Mouse (Mus musculus): ENCODE measurements around the gene 6820408C15Rik.
"Not testable (repeated sequence)": the region's sequence is repeated elsewhere in the genome, so short reads cannot be mapped to it uniquely, and the experiment has no call there.

The 6820408C15Rik gene

DNA sequence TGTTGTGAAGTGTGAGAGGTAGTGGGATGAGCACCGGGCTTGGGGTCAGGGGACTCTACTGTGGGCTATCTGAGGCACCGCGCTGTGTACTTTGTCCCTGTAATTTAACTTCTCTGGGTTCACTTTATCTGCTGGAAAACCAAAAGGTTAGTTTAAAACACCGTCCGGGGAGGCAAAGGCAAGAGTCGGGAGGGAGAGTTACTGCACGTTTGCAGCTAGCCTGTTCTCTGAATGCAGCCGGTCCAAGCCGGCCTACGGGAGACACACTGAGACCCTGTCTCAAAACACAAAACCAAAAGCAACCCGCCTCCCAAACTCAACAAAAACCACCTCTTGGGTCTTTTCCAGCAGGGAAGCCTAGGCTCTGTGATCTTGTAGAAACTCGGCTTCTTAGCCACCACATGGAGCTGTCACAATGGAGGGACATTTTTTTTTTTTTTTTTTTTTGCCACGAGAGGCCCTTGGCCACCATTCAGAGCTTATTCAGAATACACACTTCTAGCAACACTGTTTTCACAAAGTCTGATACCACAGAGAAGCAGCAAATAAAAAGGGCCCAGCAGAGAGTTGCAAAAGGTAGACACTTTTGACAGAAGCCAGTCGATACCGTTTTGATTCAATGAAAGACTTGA is 2.7 kb upstream of the 6820408C15Rik start:
- DNase-seq: peak in 1 of 2 experiments; percentile 27

DNA sequence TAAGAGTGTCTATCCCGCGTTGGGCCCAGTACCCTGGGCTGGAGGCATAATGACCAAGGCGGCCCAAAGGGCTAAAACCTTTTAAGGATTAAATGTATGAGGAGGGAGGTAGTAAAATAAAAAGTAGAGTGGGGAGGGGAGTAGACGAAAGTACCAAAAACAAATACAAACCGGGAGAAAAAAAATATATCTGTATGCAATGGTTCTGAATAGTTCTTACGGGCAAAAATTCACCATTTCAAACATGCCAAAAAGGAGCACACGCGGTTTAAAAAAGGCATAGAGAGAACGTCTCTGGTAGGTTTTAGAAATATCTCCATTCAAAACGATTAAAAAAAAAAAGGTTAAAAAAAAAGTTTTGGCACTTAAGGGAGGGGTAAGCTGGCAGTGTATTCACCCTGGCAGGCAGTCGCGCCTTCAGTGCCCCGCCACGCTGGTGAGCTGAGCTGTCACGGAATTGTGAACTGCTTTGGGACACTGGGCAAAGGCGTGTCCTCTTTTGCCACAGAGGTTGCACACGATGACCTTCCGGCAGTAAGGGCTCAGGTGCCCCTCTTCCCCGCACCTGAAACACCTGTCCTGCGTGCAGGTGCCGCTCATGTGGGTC is 2.1 kb upstream of the 6820408C15Rik start:
- DNase-seq: peak in 1 of 2 experiments; percentile 53

DNA sequence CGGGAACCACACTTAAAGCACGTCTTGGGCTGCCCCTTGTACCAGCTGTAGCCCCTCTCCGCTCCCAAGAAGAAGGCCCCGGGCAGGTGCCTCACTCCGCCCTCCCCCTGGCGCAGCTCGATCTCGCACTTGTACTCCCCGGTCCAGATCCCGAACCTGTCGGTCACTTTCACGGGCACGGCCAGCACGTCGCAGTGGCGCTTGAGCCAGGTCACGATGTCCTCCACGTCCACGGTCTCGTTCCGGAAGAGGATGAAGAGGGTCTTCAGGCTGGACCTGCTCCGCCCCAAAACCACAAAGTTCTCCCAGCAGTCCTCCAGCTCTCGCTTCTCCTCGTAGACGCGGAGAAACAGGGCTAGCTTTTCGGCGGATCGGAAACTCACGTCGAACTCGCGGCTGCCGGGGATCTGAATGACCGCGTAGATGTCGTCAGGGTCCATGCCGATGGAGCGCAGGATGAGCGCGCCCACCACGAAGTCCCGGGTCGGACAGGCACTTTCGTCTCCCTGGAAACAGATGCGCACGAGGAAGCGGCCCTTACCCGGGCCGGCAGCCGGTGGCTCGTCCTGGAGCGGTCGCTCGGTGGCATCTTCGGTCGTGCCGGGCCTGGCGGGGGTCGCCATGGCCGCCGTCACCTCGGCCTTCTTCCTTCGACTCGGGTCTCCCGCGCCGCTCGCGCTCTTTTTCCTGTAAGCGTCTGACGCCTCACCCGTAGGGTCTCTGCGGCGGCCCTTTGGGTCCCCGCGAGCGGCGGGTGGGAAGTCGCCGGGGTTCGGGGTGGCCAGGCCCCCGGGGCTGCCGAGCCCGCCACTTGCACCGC is 1.4 kb upstream of the 6820408C15Rik start:
- DNase-seq: peak; percentile 63 to 66

DNA sequence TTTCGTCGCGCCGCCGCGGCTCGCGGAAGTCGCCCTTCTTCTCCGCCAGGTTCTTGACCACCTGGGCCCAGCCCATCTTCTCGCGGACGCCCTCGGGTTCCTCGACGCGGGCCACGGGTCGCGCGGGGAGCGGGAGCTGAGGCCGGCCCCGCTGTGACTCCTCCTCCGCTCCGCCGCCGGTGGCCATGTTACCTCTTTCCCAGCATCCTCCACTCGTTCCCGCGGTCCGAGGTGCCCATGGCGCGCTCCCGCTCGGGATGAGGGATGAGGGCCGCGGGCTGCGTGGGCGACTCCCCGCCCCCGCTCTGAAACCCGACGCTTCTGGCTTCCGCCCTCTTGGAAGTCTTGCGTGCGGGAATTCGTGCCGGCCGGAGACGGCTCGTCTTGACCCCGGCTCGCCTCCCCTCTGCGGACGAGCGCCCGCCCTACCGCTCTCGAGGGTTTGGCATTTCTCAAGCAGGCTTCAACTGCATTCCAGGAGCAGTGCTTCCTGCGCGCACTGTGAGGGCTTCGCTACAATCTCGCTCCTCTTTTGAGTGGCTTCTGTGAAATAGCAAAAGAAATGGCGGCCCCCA is 709 bp upstream of the 6820408C15Rik start, which contains the start of gene Zcchc3:
TSS of gene Zcchc3 (minus strand) at position 437 of the 575 bp plus-strand sequence.
- DNase-seq: peak; percentile 94

DNA sequence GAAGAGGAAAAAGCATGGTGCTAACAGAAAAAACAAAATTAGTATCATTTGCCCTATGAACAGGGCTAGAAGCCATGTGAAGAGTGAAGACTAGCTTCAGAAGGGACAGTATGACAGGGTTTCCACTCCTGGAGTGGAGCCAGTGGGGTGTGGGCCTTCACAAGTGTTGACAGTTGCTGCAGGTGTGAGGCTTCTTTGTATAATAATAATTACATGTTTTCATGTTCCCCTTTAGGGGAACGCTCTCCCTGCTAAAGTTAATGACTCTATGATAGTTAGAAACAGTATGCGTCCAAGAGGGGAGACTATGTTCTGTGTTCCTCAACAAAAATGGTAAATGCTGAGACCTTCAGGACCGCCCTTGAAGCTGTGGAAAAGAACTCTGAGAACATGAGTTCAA is 399 bp downstream of the 6820408C15Rik start:
- DNase-seq: no peak

DNA sequence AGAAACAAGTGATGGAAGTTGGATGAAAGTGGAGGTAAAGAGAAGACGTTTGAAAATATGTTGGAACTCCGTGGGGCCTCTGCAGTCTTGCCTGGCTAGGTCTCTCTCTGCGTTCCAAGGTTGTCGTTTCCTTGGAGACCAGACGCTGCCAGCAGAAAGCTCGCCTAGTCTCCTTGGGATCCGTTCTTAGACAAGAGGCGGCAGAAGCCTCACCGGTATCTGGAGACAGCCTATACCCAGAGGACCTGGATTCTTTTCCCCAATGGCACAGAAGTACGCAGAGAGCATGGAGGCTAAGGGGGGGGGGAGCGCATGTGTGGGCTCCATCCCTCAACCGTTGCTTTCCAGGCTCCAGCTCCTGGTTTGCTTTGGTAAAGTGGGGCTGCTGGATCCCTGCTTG is 12.1 kb downstream of the 6820408C15Rik start:
- DNase-seq: no peak

DNA sequence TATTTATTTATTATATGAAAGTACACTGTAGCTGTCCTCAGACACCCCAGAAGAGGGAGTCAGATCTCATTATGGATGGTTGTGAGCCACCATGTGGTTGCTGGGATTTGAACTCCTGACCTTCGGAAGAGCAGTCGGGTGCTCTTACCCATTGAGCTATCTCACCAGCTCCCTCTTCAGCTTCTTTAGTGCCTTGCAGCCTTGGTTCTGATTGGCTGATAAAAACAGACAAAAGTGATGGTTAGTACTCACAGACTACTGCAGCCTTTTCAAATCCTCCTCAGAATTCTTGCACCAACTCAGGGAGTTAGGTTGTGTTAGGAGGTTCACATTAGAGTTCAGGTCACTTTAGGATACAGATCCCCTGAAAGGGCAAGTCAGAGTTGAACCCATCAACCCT is 13.1 kb downstream of the 6820408C15Rik start:
- not testable (repeated sequence) for DNase-seq

DNA sequence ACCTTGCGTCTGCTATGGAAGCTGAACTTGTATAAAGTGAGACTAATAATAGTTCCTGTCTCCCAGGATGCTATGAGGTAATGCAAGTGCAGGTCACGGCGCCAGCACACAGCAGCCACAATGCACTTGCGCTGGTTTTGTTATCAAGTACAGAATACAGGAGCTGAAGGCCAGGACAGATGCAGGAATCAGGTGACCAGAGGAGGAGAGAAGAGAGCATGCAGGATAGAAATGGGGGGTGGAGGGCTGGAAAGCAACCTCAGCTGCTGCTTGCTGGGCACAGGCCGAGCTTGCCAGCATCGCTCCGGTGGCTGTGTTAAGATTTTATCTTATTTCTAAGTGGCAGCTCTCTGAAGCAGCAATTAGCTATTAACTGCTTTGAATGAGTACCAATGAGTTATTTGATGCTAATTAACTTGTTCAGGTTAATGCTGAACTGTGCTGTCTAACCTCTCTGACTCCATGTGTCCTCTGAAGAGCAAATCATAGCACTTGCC is 21.1 kb downstream of the 6820408C15Rik start:
- no peak for DNase-seq

DNA sequence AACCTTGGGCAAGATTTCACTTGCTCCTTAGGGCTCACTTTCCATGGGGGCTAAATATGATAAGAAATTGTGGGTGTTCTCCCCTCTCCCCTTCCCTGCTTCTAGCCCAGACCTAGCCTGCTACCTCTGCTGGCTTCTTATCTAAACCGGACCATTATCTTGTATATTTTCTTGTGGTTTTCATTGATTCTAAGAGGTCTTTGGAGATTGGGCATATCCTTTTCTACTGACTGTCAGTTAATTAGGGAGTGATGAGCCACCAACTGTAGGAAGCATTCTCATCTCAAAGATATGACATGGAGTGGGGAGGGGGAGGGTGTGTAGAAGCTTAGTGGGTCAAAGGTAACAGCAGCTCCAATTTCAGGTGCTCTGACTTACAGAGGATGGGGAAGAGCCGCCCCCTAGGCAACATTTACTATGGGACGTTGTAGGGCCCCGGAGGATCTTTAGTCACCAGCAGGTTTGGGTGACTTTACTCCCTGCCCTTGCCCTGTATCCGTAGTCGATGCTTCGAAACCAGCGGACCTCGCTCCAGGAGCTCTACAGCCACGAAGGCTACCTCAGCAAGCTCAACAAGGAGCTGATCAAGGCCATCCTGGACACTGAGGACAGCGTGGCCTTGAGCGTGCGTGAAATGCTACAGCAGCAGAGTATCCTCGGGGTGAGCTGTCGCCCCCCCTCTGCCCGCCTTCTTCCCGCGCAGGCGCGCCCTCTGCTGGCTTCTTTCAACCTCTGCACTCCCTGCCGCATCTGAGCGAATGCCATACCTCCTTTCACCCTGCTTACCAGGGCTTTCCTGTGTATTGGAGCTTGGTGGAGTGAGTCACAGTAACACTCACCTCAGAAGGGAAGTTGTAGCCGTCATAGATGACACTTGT is 21.8 kb downstream of the 6820408C15Rik start:
- peak; percentile 92 to 94 for DNase-seq

DNA sequence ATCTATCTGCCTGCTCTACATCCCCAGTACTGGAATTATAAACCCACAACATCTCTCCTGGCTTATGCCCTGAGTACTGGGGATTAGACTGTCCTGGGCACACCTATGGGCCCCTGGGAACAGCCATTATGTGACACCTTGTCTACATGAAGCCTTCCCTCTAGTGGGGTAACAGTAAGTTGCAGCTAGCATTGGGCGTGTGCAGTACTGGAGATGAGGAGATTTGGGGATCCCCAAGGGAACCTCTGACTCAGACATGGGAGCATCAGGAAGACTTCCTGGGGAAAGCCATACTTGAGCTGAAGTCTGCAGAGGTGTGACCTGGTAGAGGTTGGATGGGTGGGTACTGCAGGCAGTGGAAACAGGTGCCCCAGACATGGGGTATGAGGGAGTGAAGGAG is 23.6 kb downstream of the 6820408C15Rik start:
- no peak for DNase-seq

DNA sequence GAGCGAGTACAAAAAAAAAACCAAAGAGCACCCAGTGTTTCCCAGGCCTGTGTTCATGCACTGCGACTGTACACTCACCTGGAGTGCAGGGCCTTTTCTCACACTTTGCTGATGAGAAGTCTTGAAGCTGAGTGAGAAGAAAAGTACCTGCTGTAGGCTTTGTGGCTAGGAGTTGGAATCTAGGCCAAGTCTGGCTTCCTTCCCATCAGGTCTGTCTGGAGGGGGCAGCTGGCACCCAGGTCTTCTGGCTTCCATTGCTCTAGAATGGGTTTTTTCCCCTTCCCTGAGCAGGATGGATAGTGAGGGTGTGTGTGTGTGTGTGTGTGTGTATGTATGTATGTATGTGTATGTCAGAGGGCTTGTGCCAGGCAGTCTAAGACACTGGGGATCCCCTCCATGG is 24.4 kb downstream of the 6820408C15Rik start:
- DNase-seq: peak in 1 of 2 experiments; percentile 30

DNA sequence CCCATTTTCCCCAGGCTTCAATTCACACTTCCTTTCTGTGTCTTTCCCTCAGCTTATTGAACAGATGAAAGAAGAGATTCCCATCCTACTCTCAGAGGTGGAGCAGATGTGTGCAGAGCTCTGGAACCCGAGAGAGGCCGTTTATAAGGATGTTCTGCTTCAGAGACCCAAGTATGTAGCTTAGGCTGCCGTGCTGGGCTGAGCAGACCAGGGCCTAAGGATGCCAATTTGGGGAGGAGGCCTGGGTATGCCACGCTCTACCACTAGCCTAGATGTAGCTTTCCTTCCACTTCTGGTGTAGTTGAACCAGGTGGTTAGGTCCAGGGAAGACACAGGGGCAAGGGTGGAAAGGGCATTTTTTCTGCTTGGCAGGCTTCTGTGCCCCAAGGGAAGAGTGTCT is 26.9 kb downstream of the 6820408C15Rik start:
- no peak for DNase-seq

DNA sequence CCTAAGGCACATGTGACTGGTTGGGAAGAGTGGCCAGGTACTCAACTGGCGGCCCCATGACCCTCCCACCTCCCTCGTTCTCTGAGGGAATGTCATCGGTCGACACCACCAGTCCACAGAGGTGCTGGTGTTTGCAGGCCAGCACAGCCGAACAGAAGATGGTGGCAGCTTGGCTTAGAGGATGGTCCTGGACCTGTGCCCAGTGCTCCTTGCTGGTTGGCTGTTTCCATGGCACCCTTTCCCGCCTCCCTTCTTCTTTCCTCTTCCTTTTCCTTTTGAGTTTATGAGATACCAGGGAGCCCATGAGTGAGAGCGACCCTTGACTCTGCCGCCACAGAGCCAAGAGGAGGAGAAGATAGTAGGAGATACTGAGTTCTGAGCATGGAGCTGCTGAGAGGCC is 27.9 kb downstream of the 6820408C15Rik start:
- DNase-seq: peak; percentile 53 to 73

DNA sequence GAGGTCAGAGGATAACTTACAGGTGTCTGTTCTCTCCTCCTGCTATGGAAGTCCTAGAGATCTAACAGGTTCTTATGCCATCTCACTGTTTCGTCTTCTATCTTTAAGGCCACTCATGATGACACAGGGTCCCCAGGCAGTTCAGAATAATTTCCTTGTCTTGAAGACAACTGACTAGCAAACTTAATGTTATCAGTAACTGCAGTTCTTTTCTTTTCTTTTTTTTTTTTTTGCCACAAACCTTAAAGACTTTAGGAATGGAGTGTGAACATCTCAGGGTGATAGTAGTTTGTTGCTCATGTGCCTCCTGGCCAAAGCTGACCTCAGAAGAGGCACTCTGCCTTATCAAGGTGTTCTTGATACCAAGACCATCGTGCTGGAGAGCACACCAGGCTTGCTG is 31.3 kb downstream of the 6820408C15Rik start:
- DNase-seq: no peak

DNA sequence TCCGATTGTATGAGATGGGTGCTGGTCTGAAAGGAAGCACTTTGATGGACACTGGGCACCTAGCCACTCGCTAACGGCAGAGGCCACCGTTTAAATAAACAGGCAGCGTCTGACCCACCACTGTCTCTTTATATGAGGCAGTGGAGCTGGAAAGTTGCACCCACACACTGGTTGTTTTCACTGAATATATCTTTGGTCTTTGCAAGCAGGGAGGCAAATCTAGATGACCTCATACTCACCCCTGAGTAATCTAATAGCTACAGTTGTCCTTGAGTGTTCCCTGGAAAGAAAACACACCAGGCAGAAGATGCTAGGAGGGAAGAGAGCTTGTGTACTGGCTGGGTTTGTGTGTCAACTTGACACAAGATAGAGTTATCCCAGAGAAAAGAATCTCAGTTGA is 32.1 kb downstream of the 6820408C15Rik start:
- DNase-seq: no peak

DNA sequence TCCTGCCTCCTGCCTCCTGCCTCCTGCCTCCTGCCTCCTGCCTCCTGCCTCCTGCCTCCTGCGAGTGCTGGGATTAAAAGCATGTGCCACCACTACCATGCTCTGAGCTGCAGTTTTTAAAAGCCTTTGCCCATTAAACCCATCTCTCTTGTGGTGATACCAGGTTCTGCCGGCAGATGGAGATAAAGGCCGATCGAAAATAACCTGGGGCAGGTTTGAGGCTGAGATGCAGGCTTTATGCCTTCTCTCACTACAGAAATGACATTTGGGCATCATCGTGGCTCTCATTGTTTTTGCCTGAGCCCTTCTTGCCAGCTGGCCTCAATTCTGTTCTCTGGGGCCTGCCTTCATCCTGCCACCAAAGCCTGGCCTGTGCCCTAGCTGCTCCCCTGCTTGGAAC is 34.9 kb downstream of the 6820408C15Rik start:
- DNase-seq: peak; percentile 85 to 88

DNA sequence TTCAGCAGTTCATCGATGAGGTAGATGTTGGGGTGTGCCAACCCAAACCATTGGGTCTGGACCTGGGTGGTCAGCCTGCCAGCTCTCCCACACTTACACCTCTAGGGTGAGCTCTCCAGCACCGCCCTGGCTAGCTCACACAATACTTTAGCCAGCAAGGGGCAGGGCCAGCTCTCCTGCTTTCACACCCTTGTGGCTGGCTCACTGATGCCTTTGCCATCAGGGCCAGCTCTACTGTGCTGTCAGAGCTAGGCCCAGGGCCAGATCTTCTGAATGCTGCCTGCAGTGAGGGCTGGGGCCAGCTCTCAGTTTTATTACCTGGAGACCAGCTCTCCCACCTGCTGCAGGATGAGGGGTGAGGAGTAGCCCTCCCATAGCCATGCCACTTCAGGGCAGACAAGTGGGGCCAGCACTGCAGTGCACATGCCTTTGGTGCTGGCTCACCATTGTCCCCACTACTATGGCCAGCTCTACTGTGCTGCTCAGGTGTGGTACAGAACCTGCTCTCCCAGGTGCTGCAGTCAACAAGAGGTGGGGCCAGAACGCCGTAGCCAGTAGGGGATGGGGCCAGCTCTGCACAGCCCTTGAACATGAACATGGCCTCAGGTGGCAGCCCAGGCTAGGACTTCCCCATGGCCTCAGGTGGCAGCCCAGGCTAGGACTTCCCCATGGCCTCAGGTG is 36.9 kb downstream of the 6820408C15Rik start:
- DNase-seq: peak; percentile 61 to 70

DNA sequence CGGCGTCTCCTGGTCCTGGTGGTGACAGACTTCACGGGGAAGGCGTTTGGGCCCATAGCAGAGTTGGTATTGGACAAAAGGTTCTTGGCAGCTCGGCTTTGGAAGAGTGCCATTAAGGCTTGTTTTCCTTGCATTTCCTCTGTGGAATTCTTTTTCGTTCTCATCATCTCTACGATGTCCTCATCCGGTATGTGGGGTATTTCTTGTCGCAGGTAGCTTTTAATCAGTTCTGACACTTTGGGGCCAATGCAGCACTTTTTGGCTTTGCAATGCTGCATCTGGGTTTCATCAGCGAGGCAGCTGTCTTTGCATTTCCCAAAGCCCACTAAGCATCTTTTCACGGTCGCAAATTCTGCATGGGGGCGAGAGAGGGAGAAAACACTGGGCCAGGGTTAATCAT is 43.9 kb downstream of the 6820408C15Rik start:
- no peak for DNase-seq

DNA sequence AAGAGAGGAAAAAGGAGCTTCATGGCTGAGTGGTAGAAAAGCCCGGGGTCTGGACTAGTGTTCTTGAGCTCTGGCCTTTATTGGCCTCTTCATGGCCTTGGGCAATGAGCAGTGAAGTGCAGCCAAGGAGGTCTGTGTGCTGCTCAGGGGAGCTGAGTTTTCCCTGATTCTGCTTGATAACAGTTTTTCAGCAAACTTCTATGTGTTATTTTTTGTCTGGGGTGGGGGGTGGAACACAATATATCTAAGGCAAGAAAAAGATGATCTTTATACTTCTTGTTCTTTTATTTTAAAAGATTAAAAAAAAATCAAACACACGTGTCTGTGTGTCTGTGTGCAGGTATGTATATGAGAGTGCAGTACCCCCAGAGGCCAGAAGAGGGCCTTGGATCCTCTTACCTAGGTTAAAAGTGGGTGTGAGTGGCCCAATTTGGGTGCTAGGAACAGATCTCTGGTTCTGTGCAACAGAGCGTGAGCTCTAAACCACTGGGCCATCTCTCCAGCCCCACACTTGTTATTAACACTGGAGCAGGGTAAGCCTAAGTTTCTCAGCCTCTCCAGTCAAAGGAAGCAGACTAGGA is 49.3 kb downstream of the 6820408C15Rik start, which contains the start of gene Defb23:
TSS of gene Defb23 (minus strand) at position 51 of the 581 bp plus-strand sequence.
- DNase-seq: no peak

DNA sequence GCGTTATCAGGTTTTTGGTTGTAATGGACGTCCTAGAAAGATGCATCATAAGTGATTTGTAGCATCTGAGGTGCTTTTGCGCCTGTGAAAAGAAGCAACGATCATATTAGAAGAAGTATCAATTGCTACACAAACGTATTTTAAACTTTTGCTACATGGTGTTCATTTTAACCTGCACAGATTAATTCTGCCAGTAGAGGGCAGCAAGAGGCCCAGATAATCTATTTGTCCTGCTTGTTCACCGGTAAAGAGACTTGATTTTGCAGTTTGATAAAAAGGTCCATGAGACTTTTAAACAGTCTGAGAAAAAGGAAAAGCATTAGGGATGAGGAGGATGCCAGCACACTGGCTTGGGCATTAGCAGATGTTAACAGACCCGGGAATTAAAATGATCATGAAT is 55.6 kb downstream of the 6820408C15Rik start:
- DNase-seq: peak; percentile 25 to 61

DNA sequence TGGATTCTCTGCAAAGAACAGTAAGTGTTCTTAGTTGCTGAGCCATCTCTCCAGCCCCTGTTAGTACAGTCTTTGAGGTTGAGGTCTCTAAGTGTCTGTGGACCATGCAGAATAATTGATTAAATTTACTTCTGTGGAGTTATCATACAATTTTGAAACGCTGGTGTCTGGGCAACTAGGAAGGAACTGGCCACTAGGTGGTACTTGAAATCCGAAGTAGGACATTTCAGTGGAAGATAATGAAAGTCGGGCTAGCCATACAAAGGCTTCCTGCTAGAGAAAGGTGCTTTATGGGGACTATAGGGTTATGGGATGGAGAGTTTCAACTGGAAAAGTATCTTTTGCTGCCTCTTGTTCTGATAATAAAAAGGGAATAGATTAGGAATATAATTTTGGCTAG is 57.0 kb downstream of the 6820408C15Rik start:
- DNase-seq: no peak

Measured in cerebellum, postnatal 25 days (tissue).